ENCODE assay signal across 20 mouse cellular contexts in the genomic region with DNA sequence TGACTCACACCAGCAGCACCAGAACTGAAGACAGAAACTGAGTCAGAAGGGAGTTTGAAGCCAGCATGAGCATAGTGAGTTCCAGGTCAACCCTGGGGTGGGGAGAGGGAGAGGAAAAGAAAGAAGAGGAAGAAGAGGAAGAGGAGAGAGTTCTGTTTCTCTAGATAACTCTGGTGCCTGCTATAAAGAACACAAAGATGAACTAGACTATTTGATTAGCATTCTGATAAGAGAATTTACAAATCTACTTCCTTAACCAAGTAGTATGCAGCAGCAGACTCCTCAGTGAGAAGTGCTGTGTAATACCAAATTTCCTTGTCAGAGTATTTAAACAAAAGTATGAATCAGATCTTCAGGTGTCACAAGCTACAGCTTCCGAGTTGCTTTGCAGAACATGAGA. TPM values are rescaled to one million over a fixed set of nuclear protein-coding genes. Genes with fewer than 3 reads are reported as not detected.
"Had no signal": no experiment of that assay in that cellular context is flagged by ENCODE, and none has a peak within 500 bp of the region (broad histone marks: within the 10 kb centered on the region; RNA-seq: fewer than 3 reads in every experiment).

No protein-coding gene starts in this region.

- H3K9me3 ChIP-seq: neural tube, embryonic 13.5 days; neural tube, embryonic 15.5 days; stomach, embryonic 15.5 days had no signal

- H3K27ac ChIP-seq: neural tube, embryonic 13.5 days; neural tube, embryonic 15.5 days; stomach, embryonic 15.5 days; stomach, postnatal 0 days had no signal

- H3K9ac ChIP-seq: neural tube, embryonic 13.5 days; neural tube, embryonic 15.5 days; stomach, embryonic 15.5 days had no signal

- H3K36me3 ChIP-seq: neural tube, embryonic 13.5 days; neural tube, embryonic 15.5 days; stomach, embryonic 15.5 days had no signal

- H3K27me3 ChIP-seq: neural tube, embryonic 13.5 days; neural tube, embryonic 15.5 days; stomach, embryonic 15.5 days had no signal

- DNase-seq: retina, postnatal 1 day; right cerebral cortex, postnatal 14 days; right cerebral cortex, postnatal 25 days; right cerebral cortex, postnatal 4 days; spleen, adult 18-20 months; thymus, adult 18-20 months; thymus, adult 2 months; thymus, postnatal 14 days; thymus, postnatal 25 days; thymus, postnatal 36 days; thymus, postnatal 4 days had no signal

- H3K4me1 ChIP-seq: neural tube, embryonic 13.5 days; neural tube, embryonic 15.5 days; stomach, embryonic 15.5 days had no signal

- H3K4me3 ChIP-seq: neural tube, embryonic 13.5 days; neural tube, embryonic 15.5 days; stomach, embryonic 15.5 days had no signal

RNA-seq across cellular contexts. Expression of a gene that starts 37.3 kb away (rescaled TPM):
- total RNA-seq: neutrophil, adult 5-6 weeks had no signal
- polyA plus RNA-seq: neural tube, embryonic 14.5 days; testis, adult 2 months; thymus, adult 2 months; thymus, postnatal 0 days; urinary bladder, adult 2 months had no signal
